Mouse (Mus musculus): ENCODE results near the gene Gm21915.

Gm21915 gene

DNA sequence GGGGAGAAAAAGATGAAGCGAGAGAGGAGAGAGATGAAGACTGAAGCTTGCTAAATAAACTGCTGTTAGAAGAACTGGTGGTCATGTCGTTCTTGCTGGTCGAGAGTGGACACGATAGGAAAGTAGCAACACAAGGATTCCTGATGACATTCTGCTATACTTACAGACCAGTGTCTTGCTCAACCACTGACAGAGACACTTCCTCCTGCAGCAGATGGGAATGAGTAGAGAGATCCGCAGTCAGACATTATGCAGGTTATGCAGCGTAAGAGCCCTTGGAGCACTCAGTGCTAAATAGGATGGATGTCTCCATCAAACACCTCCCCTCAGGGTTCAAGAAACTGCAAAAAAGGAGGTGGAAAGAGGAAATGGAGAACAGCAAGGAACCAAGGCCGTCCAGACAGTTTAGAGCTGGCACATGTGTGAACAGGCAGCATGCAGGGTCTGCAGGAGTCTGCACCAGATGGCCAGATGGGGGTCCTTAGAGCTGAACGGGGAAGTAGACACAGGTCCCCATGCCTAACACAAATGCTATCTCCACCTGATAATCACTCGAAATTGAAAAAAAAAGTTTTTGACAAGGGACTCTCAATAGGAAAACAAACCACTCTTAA is 4.1 kb upstream of the Gm21915 start:
- CTCF ChIA-PET = interaction anchor here (0.5 kb wide), 1 partner anchor 30 kb away, joined by 3 read pairs; no protein-coding TSS in a partner anchor

DNA sequence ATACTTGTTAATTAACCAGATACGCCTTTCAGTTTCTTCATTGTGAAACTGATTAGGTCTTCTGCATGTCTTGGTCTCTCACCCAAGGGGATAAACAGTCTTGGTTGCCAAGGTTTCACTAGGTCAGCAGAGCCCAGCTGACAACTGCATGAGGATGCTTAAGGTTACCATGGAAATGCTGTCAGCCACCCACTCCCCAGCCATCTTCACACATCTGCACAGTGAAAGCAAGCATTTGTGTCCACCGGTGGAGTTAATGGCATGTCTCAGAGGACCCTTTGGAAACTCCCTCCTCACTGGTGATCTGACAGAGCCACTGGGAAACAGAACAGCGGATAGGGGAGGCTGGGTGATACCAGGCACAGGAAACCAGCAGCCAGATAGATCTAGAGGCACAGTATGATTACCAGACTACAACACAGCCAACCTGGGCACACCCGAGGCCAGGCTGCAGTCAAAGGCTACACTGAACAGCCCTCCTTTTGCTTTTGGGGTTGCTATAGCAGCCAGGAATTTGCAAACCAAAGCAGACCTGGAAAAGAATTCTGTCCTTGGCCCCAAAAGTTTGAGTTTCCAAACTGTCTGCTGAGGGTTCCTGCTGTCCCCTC is 1.0 kb downstream of the Gm21915 start:
- CTCF ChIA-PET = interaction anchor here (0.7 kb wide), 1 partner anchor 75 kb away, joined by 8 read pairs; no protein-coding TSS in a partner anchor

DNA sequence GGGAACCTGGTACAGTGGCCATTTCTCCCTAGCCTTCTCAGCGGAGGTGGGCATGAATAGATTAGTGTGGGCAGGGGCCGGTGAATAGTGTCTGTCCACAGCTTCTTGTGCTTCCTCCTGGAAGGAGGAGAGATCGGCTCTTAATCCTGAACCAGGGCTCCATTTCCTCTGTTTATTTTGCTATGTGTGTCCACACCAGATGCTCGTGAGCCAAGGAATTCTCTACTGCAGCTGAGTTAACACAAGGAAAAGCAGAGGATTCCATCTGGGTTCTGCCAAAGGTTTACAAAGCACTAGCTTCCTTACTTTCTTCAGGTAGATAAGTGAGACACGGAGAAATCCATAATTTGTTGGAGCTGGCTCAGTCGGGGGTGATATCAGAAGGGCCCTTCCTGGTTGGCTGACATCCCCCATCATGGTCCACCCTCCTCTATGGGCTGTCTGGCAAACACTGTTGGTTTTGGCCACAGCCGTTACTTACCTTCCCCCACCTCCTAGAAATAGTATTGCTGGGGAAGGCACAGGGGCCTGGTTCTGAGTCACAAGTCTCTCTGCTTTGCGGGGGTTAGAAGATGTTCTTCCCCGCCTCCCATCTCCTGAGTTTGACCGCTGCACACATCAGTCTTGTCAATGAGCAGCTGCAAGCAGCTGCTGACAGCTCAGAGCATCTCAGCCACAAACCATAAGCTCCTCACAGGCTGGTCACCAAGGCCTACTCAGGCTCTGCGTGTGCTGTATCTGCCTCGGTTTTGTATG is 5.0 kb downstream of the Gm21915 start:
- CTCF ChIA-PET = no interaction called here

DNA sequence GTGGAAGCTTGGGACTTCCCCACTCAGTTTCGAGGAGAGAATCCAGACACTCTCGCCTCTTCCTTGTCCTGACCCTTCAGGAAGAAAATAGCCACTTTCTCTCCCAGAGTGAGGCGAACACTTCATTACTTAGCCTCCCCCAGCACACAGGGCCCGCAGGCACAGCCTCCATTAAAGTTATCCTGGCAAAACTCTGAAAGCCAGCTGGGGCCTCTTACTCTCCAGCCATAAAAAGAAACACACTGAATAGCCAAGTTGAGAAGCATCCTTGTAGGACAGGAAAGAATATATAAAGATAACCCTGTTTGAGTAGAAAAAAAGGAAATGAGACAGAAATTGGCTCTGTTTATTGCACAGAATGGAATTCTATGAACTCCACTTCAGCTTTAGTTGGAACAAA is 8.2 kb downstream of the Gm21915 start:
- CTCF ChIA-PET = interaction anchor here (0.6 kb wide), 1 partner anchor 21 kb away, joined by 4 read pairs; no protein-coding TSS in a partner anchor

DNA sequence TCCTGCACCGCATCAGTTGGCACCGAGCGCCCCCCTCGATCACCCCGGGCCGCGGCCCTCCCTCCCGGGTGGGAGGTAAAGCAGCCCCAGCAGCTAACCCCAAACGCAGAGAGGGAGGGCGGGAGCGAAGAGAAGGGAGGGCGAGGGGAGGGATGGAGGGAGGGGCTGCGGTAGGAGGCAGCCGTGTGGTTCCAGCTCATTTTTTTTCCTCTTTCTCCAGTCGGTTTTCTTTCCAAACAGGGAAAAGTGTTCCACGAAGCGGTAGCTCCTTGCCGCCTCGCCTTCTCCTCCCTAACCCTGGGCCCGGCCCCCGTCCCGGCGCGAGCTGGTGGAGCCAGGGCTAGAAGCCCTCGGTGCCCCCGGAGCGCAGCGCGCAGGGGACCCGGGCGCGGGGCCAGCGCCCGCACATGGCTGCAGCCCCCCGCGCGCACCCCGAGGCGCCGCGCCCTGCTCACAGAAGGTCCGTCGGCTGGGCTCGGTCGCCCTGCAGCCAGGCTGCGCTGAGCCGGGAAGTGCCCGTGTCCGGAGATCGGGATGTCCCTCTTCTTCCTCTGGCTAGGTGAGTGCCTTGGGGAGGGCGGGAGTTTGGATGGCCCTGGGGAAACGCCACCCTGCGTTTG is 15.5 kb downstream of the Gm21915 start, which contains the start of gene Clmp:
Clmp (plus strand) TSS at position 162 of the 620 bp plus-strand sequence.
- CTCF ChIA-PET = interaction anchor here (0.7 kb wide), 1 partner anchor 69 kb away, joined by 5 read pairs; no protein-coding TSS in a partner anchor

DNA sequence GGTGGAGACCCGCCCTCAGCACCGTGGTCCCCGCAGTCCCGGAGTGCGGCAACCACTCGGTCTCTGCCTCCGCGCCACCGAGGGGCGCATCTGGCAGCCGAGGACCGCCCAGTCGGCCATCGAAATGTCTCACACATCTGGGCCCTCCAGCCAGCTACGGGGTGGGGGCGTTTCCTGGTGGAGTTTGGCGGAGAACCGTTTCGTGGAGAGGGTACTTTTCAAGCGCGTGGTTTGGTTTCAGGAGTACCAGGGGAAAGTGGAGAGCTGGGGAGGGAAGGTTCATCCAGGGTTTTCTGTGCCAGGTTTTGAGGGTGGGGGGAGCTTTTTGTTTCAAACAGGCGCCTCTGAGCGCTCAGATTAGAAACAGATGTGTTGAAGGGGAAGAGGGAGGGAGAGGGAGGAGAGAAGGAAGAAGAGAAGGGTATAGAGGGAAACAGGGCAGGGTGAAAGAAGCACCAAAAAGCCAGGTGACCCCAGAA is 16.0 kb downstream of the Gm21915 start:
- CTCF ChIA-PET = interaction anchor here (0.7 kb wide), 1 partner anchor 69 kb away, joined by 5 read pairs; no protein-coding TSS in a partner anchor

DNA sequence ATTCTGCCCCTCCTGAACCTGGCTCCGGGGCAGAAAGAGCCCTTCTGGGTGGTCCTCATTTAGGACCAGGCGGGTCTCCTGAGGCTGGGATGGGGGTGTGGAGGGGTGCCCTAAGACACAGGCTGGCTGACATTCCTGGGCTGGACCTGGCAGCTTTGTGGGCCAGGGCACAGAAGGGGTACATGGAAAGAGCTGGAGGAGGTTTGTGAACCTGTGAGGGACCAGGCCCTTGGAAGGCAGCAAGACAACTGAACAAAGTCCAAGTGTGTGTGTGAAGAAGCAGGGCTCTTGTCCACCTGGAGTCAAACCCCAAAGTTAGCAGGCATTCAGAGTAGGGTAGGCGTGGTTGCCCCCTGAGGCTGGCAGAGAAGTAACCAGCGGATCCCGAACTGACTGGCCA is 16.6 kb downstream of the Gm21915 start:
- CTCF ChIA-PET = no interaction called here

DNA sequence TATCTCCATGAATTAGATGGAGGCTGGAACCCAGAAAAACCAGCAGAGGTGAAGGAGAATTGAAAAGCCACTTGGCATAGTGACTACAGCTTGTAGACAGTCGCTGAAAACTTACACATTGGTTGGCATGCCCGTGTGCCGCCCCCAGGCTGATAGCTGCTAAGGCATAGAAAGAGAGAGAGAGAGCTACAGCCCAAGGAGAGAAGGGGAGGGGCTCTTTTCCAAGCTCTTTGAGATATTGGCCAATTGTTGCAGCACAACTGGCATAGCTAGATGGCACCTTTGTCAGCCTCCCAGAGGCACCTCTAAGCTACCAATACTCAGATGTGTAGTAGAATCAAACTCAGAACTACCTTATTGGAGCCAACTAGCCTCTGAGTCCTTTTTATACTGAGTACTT is 17.1 kb downstream of the Gm21915 start:
- CTCF ChIA-PET = no interaction called here

DNA sequence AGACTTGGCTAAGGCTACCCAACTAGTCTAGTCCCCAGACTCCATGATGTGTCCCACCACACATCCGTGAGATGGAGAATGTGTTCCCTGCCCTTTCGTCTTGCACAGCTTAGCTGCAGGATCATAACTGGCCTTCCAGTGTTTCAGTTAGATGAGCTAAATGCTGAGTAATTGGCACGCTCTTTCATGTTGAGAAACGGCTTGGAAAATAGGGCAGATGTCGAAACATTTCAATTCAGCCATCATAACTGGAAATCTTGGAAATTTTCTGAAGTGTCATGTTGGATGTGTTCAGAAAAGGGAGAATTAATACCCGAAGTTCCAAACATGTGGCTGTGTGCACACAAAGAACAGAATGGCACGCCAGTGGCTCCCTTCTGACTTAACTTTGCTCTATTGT is 20.1 kb downstream of the Gm21915 start:
- CTCF ChIA-PET = no interaction called here

DNA sequence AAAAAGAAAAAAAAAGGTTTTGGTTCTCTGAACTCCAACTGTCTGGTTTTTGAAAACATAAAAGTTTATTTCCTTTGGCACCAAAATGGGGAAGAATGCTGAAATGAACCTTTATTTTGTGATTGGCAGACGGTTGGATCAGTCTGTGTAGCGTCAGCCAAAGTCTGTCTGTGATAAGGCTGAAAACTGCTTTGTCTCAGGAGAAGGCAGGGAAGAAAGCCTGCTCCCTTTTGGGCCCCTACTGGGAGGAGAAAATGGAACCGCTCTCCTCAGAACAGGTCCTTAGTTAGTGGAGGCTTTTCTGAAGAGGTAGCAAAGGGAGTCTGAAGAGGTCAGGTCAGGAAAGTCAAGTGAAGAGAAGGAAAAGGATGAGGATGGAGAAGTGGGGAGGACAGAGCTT is 22.6 kb downstream of the Gm21915 start:
- CTCF ChIA-PET = no interaction called here

DNA sequence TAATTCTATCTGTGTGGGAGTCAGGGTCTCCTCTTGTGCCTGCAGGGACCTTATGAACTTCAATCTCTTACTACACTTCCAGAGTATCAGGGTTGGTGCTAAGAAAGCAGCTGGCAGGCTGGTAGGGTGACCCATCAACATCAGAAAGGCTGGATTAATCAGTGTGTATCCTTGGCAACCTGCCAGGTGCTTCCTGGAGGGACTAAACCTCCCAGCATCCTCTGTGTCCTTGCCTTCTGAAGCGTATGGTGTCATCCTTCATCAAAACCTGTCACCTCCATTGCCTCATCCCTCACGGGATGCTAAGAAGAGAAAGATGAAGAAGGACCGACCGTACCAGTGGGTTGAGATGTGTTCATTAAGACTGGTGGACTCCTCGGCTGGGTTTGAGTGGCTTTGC is 23.4 kb downstream of the Gm21915 start:
- CTCF ChIA-PET = no interaction called here

DNA sequence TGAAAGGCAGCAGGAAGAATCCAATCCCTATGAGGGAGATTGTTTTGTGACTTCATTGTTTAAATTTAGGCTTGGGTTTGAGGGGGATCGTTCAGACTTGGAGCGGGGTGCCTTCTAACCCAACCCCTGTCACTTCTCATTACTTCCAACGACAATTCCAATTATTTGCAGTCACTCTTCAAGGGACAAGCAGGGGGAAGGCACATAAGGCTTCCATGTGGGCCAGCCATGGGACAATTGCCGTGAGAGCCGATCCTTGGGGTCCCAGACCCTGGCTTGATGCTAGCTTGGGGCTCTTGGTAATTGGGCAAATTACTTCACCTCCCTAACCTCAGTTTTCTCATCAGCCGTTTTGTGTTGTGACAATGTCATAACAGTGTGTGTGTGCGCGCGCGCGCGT is 23.9 kb downstream of the Gm21915 start:
- CTCF ChIA-PET = no interaction called here

DNA sequence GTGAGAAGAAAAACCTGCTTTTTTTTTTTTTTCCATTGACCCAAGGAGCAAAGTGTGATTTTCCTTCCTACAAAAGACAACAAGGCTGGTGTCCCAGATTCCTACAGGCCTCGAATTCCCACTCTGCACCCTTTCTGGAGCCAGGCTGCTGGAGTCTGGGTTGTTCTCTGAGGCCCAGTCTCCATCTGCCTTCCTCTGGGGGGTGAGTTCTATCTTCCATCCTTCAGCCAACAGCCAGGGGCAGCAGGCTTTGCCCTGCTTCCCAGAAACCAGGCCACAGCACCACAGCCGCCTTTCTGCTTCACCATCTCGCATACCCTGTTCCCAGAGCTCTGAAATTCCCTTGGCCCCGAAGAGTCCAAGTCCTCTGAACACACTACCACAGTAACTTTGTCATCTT is 25.7 kb downstream of the Gm21915 start:
- CTCF ChIA-PET = no interaction called here

DNA sequence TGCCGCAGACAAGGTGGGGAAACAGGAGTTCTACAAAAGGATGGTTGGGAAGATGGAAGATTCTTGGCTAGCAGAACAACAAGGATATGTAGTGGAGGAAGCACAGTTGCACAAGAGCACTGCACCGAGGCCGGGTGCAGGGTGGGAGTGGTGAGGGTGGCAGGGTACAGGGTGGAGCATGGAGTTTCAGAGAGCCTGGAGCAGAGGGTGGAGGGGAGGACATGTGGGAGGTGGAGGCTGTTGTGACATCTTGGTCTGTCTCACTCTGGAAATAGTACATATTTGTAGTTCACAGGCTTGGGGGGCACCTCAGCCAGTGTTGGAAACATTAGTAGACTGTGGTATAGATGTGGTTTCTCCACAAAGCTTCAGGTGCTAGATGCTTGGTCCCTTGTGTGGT is 28.8 kb downstream of the Gm21915 start:
- CTCF ChIA-PET = no interaction called here

DNA sequence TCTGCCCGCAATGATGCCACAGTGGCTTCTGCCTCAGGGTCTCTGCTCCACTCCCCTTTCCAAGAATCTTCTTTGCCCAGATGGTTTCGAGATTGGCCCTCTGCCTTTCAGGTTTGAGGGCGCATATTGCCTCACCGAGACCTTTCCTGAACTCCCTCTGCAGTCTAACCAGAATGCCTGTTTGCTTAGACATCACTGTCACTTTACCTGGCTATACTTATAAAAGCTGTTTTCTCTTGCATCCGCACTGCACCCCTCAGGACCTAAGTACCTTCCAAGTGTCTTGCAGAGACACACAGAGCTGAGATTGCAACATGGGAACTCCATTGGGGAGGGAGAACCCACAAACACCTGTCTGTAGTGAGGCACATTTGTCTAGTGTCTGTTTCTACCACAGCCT is 29.8 kb downstream of the Gm21915 start:
- CTCF ChIA-PET = no interaction called here

DNA sequence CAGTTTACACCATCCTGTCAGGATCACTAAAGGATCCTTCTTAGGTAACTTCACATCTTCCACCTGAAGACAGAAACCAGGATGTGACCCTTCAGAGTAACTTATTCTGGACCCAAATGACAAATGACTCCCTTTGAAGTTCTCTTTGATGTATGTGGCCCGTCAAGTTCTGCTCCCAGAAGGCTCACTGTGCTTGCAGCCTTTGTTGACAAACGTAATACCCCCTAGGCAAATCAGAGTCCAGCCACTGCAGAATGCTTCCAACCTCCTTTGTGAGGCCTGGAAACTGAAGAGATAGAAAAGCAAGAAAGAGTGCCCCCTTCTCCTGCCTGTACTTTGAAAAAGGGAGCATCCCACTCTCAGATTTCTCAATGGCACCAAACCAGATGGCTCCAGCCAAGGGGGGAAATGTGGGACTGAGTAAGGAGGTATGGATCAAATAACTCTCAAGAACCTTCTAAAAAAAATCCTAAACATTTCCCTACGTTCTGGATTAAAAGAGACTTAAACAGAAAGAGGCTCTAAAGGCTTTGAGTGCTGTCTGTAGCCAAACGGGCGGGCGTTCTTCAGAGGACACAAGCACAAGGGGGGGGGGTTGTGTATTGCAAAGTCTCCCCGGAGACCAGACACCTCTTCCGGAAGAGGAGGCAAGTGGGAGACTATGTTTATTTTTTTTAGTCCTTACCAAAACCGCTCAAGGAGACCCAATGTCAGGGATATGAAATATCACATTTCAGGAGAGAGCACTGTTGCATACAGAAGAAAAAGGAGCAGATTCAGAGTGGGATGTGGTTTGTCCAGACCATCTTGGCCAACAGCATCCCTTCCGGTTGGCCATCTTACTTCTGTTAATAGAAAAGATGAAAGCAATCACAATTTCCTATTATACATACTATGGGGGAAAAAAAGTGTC is 34.2 kb downstream of the Gm21915 start:
- CTCF ChIA-PET = no interaction called here

DNA sequence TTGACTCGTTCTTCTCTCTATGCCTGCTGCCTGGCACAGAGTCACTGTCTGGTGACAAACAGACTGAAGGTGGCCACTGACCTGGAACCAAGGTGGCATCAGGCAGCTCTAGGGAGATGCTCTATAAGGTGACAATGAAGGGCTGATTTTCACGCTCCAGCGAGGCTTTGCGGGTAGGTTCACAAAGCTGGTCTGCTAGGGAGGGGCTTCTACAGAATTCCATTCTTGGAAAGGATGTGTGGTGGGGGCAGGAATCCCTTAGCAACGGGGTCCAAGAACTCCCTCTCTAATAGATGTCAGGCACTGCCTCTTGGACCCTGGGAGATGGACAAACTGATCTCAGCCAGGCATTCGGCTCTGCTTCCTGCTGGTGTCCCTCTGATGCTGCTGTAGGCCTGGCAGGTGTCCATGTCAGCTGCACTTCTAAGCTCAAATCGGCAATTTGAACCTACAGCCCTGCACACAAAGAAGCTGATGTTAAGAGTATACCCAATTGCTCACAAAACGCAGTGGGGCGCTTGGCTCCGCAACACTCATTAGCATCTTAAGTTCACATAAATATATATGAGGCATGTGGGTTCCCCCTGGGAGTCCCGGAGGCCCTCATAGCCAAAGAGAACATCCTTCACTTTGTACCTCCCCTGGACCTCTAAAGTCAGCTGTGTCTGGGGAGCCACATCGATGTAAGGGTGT is 38.2 kb downstream of the Gm21915 start:
- CTCF ChIA-PET = no interaction called here

DNA sequence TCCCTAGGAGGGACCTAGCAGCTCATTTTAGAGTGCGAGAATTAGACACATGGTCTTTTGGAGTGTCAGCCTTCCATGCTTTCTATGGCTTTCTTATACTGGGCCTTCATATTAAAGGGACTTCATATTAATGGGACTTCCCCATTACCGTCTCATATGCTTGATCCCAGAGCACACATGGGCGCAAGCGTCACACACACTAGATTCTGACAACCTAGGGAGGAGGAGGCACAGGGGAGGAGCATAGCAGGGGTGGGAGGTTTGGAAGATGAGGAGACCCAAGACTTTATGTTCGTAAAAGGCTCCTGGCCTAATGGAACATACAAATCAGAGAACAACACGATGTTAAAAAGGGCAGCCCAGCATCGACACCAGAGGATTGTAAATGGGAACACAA is 38.7 kb downstream of the Gm21915 start:
- CTCF ChIA-PET = no interaction called here

DNA sequence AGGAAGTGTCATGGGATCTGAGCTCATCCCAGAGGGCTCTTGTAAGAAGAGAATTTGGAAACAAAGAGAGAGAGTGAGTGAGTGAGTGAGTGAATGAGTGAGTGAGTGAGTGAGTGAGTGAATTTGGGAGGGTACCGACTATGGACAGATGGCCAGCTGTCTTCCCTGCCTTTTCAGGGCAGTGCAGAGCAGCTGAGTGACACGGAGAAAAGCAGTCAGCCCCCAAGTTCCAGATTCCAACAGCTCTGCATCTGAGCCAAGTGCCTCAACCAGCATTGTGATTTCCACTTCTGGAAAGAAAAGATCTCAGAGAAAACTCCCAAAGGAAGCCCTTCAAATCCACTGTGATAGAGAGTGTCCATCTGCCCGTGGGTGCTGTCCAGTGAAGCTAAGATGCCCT is 39.2 kb downstream of the Gm21915 start:
- CTCF ChIA-PET = no interaction called here

DNA sequence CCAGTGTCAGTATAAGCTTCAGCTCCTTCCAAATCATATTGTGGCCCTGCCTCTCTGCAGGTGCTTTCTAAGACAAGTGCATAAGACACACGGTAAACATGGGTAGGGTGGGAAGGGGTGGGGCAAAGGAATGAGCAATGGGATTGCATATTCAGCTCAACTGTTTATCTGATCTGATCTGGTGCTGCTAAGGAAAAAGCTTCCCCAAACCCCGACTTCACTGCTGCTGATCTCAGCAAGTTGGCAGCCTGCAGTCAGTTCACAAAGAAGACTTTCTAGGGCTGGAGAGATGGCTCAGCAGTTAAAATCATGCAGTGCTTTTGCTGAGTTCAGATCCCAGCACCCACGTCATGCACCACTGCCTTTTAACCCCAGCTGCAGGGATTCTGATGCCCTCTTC is 39.6 kb downstream of the Gm21915 start:
- CTCF ChIA-PET = no interaction called here

DNA sequence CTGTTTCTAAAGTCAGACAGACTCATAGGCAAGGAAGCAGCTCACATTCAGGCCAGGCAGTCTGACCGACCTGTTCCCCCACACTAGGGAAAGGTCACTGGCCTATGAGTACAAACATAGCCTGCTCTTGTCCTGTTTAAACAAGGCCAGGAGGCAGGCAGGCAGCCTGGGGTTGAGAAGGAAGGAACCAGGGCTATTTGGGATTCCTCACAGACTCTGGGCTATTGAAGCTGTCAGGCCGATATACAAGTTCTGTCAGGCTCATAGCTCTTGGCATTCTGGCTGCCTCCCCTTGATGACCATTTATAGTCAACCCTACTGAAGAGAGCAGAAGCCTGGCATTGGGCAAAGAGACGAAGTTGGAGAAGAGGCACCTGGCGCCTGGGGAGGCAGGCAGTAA is 41.2 kb downstream of the Gm21915 start:
- CTCF ChIA-PET = no interaction called here

Measured in spleen, embryonic (tissue).